23 mouse cellular contexts compared by ENCODE assay signal in genomic region chr14:12079250-12079649, GRCm38 (mm10).
A peak's percentile ranks its signal among the peaks of the same experiment; 100 is the strongest.
DNase-seq lines count a peak whose midpoint lies in the region; ATAC-seq and TF ChIP-seq lines count a peak whose summit lies in the region.
"Had no signal": no experiment of that assay in that cellular context is flagged by ENCODE, and none has a peak within 500 bp of the region (broad histone marks: within the 10 kb centered on the region; RNA-seq: fewer than 3 reads in every experiment).

No protein-coding gene starts in this region.

- H3K4me1 ChIP-seq in forebrain, postnatal 0 days (ENCODE audit: insufficient read depth): no peaks in the 10 kb centered on the region
- H3K4me1 ChIP-seq in forebrain, embryonic 16.5 days (replicated peaks; ENCODE audit: control insufficient read depth, insufficient read depth, low read length): peaks cover 8% of the 10 kb centered on the region
- peaks cover 5% of the 10 kb centered on the region; the same call in 1 of the 2 replicates for H3K4me1 ChIP-seq in kidney, postnatal 0 days (replicated peaks; ENCODE audit: insufficient read depth, low read length)
- peaks cover 48% of the 10 kb centered on the region for H3K4me1 ChIP-seq in neural tube, embryonic 13.5 days (replicated peaks)
- H3K4me1 ChIP-seq in liver, embryonic 12.5 days: no peaks in the 10 kb centered on the region
- H3K4me1 ChIP-seq: megakaryocyte, embryonic 14.5 days had no signal

- H3K4me2 ChIP-seq in forebrain, postnatal 0 days (ENCODE audit: low read depth): no peak overlapping the region
- H3K4me2 ChIP-seq in forebrain, embryonic 16.5 days (ENCODE audit: low read length): no peak overlapping the region
- no peak overlapping the region for H3K4me2 ChIP-seq in kidney, postnatal 0 days (ENCODE audit: low read length)
- H3K4me2 ChIP-seq in neural tube, embryonic 13.5 days: no peak overlapping the region
- H3K4me2 ChIP-seq in liver, embryonic 12.5 days: no peak overlapping the region
- H3K4me2 ChIP-seq: embryonic facial prominence, embryonic 12.5 days; heart, embryonic 11.5 days; kidney, embryonic 15.5 days; limb, embryonic 13.5 days; liver, embryonic 13.5 days; midbrain, embryonic 13.5 days had no signal

- H3K27me3 ChIP-seq in forebrain, postnatal 0 days (ENCODE audit: insufficient read depth, low read length): no peaks in the 10 kb centered on the region
- no peaks in the 10 kb centered on the region for H3K27me3 ChIP-seq in forebrain, embryonic 16.5 days (replicated peaks; ENCODE audit: control insufficient read depth, insufficient read depth, low read length)
- H3K27me3 ChIP-seq in kidney, postnatal 0 days (ENCODE audit: insufficient read depth, low read length): no peaks in the 10 kb centered on the region
- H3K27me3 ChIP-seq in neural tube, embryonic 13.5 days: no peaks in the 10 kb centered on the region
- H3K27me3 ChIP-seq in liver, embryonic 12.5 days (replicated peaks): no peaks in the 10 kb centered on the region
- H3K27me3 ChIP-seq: embryonic facial prominence, embryonic 12.5 days; kidney, embryonic 15.5 days; limb, embryonic 13.5 days; liver, embryonic 13.5 days; midbrain, embryonic 13.5 days had no signal

- no peak overlapping the region for H3K9ac ChIP-seq in forebrain, postnatal 0 days
- H3K9ac ChIP-seq in forebrain, embryonic 16.5 days (replicated peaks; ENCODE audit: low read depth, low read length): no peak overlapping the region
- no peak overlapping the region for H3K9ac ChIP-seq in kidney, postnatal 0 days (ENCODE audit: low read depth, low read length)
- H3K9ac ChIP-seq in neural tube, embryonic 13.5 days: no peak overlapping the region
- no peak overlapping the region for H3K9ac ChIP-seq in liver, embryonic 12.5 days
- H3K9ac ChIP-seq: embryonic facial prominence, embryonic 12.5 days; kidney, embryonic 15.5 days; limb, embryonic 13.5 days; liver, embryonic 13.5 days; midbrain, embryonic 13.5 days had no signal

- H3K9me3 ChIP-seq in forebrain, postnatal 0 days (ENCODE audit: low read length): no peaks in the 10 kb centered on the region
- H3K9me3 ChIP-seq in forebrain, embryonic 16.5 days (ENCODE audit: control insufficient read depth, low read length): no peaks in the 10 kb centered on the region
- H3K9me3 ChIP-seq in kidney, postnatal 0 days (replicated peaks; ENCODE audit: low read length): no peaks in the 10 kb centered on the region
- H3K9me3 ChIP-seq in neural tube, embryonic 13.5 days: no peaks in the 10 kb centered on the region
- H3K9me3 ChIP-seq in liver, embryonic 12.5 days (replicated peaks): no peaks in the 10 kb centered on the region
- H3K9me3 ChIP-seq: embryonic facial prominence, embryonic 12.5 days; kidney, embryonic 15.5 days; limb, embryonic 13.5 days; liver, embryonic 13.5 days; megakaryocyte, embryonic 14.5 days; midbrain, embryonic 13.5 days had no signal

- no peak overlapping the region for H3K27ac ChIP-seq in forebrain, postnatal 0 days (ENCODE audit: low read depth, low read length)
- no peak overlapping the region for H3K27ac ChIP-seq in forebrain, embryonic 16.5 days (ENCODE audit: low read length)
- no peak overlapping the region for H3K27ac ChIP-seq in kidney, postnatal 0 days
- H3K27ac ChIP-seq in neural tube, embryonic 13.5 days (replicated peaks): peak overlapping the region; percentile 59
- H3K27ac ChIP-seq in liver, embryonic 12.5 days: no peak overlapping the region
- H3K27ac ChIP-seq: embryonic facial prominence, embryonic 12.5 days; limb, embryonic 13.5 days; liver, embryonic 13.5 days; midbrain, embryonic 13.5 days had no signal

- H3K4me3 ChIP-seq in forebrain, postnatal 0 days (ENCODE audit: low read depth, low read length): no peak overlapping the region
- H3K4me3 ChIP-seq in forebrain, embryonic 16.5 days (replicated peaks; ENCODE audit: low read length): no peak overlapping the region
- no peak overlapping the region for H3K4me3 ChIP-seq in kidney, postnatal 0 days (replicated peaks; ENCODE audit: low read depth, low read length)
- H3K4me3 ChIP-seq in neural tube, embryonic 13.5 days: no peak overlapping the region
- no peak overlapping the region for H3K4me3 ChIP-seq in liver, embryonic 12.5 days
- H3K4me3 ChIP-seq: embryonic facial prominence, embryonic 12.5 days; kidney, embryonic 15.5 days; limb, embryonic 13.5 days; liver, embryonic 13.5 days; megakaryocyte, embryonic 14.5 days; midbrain, embryonic 13.5 days had no signal

- WGBS in forebrain, postnatal 0 days: 34% methylated on average over 6 of the region's 6 CpGs
- 49% methylated on average over 6 of the region's 6 CpGs for WGBS in forebrain, embryonic 16.5 days
- WGBS in kidney, postnatal 0 days: 30% methylated on average over 6 of the region's 6 CpGs
- 15% methylated on average over 6 of the region's 6 CpGs for WGBS in neural tube, embryonic 13.5 days
- 60% methylated on average over 6 of the region's 6 CpGs for WGBS in liver, embryonic 12.5 days (ENCODE audit: insufficient replicate concordance)

- no peak for DNase-seq in forebrain, postnatal 0 days
- peak; percentile 70 for DNase-seq in kidney, postnatal 0 days (ENCODE audit: low spot score)
- no peak for DNase-seq in kidney, adult 8-10 months
- DNase-seq in neural tube, embryonic 10.5 days (ENCODE audit: extremely low spot score, low spot score): no peak
- DNase-seq in layer of hippocampus, postnatal 36 days: peak; percentile 30 to 34
- DNase-seq: adrenal gland, postnatal 10 days; cerebellum, adult 2 months; cerebellum, postnatal 25 days; liver, embryonic 13.5 days; lung, adult 2 months; lung, postnatal 36 days; thymus, postnatal 25 days had no signal

- no peak for TF ChIP-seq CTCF in forebrain, postnatal 0 days (IDR thresholded peaks at IDR 0.05; ENCODE audit: low read depth)
- no peak for TF ChIP-seq CTCF in kidney, postnatal 0 days (IDR thresholded peaks at IDR 0.05; ENCODE audit: low read depth)

- ATAC-seq in forebrain, postnatal 0 days: peak; percentile 20; the same call in 1 of the 2 replicates
- ATAC-seq in forebrain, embryonic 16.5 days: no peak
- ATAC-seq in kidney, postnatal 0 days (replicated peaks; ENCODE audit: low FRiP score, low read depth): no peak
- ATAC-seq in neural tube, embryonic 13.5 days (ENCODE audit: low read depth): peak; percentile 7
- no peak for ATAC-seq in liver, embryonic 12.5 days
- ATAC-seq: activated CD4-positive, CD25-positive, alpha-beta regulatory T cell, adult 4 months; intestine, embryonic 16.5 days; midbrain, embryonic 13.5 days had no signal

- no peaks in the 10 kb centered on the region for H3K36me3 ChIP-seq in forebrain, postnatal 0 days (ENCODE audit: insufficient read depth)
- H3K36me3 ChIP-seq in forebrain, embryonic 16.5 days (ENCODE audit: control insufficient read depth, insufficient read depth): no peaks in the 10 kb centered on the region
- no peaks in the 10 kb centered on the region for H3K36me3 ChIP-seq in kidney, postnatal 0 days (ENCODE audit: insufficient read depth, low read length)
- H3K36me3 ChIP-seq in neural tube, embryonic 13.5 days: no peaks in the 10 kb centered on the region
- H3K36me3 ChIP-seq in liver, embryonic 12.5 days: no peaks in the 10 kb centered on the region
- H3K36me3 ChIP-seq: embryonic facial prominence, embryonic 12.5 days; kidney, embryonic 15.5 days; limb, embryonic 13.5 days; liver, embryonic 13.5 days; midbrain, embryonic 13.5 days had no signal

Comparison
In these comparisons a context has a peak if more than half of its experiments do, and no peak if none do; other contexts are left out.
1. ATAC-seq: peak in forebrain, postnatal 0 days (single experiment) and neural tube, embryonic 13.5 days (single experiment); none in forebrain, embryonic 16.5 days (single experiment), kidney, postnatal 0 days (single experiment) and liver, embryonic 12.5 days (single experiment).
2. DNase-seq: peak in kidney, postnatal 0 days (single experiment) and layer of hippocampus, postnatal 36 days (2 of 2); none in forebrain, postnatal 0 days (single experiment), kidney, adult 8-10 months (0 of 2) and neural tube, embryonic 10.5 days (single experiment).